Mouse (Mus musculus): ENCODE measurements around the gene Casq2.

DNA sequence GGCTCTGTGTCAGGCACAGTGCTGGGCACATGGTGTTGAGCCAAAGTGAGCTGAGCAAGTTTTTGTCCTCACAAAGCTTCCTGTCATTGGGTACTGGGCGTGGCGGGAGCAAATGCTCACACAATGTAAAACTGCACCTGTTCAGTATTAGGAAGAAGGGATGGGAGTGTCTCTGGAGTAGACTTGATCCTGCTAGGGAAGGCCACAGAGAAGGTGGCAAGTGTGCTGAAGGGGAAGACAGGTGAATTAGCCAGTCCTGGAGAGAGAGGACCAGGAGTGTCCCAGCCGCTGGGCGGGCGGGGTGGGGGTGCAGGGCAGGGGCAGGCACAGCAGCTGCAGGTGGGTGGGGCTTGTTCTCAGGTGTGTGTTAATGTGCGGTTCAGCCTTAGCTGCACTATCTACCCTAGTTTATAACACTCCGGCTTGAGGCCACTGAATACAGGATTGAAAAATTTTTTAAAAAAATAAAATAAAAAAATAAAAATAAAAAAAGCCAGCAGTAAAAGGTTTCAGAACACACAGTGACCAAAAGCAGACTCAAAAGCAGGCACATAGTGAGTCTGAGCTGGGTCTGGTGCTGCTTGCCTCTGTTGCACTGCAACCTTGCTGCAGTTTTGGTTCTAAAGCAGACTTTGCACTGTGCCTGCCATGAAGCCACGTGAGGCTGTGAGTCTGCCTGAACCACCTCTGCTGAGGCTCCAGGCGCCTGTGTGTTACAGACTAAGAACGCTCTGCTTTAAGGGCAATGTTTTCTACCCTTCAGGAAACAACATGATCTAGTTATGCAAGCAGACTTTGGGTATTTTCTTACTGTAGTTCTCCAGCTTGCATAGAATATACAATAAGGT is 22.7 kb upstream of the Casq2 start:
- TF ChIP-seq CTCF (IDR thresholded peaks at IDR 0.05; ENCODE audit: low read depth, low read length) (no peak), GATA1 (IDR thresholded peaks at IDR 0.05; ENCODE audit: borderline replicate concordance, low read length) (no peak), TAL1 (conservative IDR thresholded peaks at IDR 0.05; ENCODE audit: low read depth, low read length) (no peak)
